Mouse (Mus musculus) gastrocnemius, postnatal 10 days (tissue): ENCODE data around the gene Dst. TPM values are rescaled to one million over a fixed set of nuclear protein-coding genes. Genes with fewer than 3 reads are reported as not detected.

Experiments used
- DNase-seq: peaks from one replicate; pipeline ENCODE4 v3.0.0; 2021; ENCODE audit warnings: mixed read lengths
- total RNA-seq, 2 experiments: library from RNA; stranded (reverse); gene quantifications; 2 replicates each; pipeline ENCODE4 v1.2.3; 2021

Dst gene
- total RNA-seq, 2 experiments from 2014 or later: 130 to 146 TPM

GRCm38 (mm10) chr1:34237211-34237610 is 329.2 kb downstream of the Dst start:
- no peak for DNase-seq

DNA sequence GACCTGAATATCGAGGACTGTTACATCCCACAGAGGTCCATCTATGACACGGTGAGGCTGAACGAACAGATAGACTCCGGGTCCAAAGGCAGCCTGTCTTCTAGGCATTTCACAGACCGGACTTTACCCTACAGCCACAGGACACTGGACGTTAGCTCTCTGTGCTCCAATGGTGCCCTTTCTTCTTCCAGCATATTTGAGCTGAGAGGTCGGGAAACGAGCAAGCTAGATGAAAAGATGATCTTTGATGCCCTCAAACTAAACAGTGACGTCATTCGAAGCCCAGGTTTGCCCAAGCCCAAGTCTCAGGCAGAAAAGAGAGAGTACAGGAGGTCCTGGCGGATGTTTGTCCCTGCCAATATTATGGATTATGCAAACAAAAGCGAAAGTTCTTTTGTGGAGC is 329.7 kb downstream of the Dst start:
- DNase-seq: no peak

DNA sequence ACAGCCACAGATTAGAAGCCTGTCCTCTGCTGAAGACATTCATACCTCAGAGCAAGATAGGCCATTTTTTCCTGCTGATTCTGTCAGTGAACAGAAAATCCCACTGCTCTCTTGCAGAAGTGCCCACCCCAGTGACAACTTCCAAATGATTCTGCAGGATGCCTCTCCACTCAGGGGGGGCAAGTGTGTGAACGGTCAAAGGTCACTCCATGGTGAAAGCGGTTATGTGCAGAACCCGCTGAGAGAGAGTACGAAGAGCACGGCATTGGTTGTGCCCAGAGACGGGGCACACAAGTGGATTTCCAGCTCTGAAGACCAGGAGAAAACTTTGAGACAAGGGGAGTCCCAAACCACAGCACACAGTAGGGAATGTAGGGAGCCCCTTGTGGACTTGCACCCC is 330.2 kb downstream of the Dst start:
- DNase-seq: no peak

DNA sequence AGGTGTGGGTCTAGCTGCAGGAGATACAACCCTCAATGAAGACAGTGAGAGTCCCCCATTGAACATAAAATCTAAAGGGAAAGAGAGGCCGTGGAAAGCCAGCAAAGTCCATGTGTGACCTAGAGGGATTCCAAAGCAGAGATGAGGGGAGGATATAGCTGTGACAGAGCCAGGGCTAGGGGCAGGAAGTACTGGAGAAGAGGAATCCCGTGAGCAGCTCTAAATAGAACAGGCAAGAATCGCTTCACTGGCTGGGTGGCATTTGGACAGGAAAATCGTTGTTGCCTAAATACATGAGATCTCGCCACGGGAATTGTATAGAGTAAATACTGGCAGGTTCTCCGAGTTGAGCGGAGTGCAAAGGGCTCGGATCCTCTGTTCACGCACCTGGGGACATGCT is 336.7 kb downstream of the Dst start:
- no peak for DNase-seq

DNA sequence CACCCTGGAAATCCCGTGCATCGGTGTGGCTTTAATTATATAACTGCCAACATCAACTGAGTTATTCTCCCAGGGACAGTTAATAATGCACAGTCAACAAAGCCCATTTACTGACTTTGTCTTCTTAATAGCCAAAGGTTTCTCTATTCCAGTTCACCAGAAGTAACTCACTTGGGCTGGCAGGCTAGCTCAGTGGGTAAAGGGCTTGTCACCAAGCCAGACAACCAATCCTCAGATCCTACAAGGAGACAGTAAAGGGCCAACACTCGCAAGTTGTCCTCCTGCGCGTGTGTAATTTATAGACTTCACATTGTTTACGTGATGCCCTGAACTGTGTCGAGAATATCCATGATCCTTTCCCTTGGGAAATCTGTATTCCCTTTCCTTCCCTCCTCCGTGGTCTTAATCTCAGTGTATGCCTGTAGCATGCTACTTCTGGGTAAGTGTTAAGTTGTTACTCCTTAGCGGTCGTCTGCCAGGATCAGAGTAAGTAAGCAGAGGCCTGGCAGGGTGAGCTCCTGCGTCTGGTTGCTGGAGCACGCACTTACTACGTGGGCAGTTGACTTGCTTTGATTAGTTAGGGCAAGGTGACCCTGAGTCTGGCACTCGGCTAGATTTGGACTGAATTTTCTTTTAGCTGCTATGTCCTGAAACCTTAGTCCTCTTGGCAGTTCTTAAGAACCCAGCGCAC is 338.1 kb downstream of the Dst start:
- DNase-seq: no peak

GRCm38 (mm10) chr1:34246642-34246987 is 338.6 kb downstream of the Dst start:
- no peak for DNase-seq

DNA sequence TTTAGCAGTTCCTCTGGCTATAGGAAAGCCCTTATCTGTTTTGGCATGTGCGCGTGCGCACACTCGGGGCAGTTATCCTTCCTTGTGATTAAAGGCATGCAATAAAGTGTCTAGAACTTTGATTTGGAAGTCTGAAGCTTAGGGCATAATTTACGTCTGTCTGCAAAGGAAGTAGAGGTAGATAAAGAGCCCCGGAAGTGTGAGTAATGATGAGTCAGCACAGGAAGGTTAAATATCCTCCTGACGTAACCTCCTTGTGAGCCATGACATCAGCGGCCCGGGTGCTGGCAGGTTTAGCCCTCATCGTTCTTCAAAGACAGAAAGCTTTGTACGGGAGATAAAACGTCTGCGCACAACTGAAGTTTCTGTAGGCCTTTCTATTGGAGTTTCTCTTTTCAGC is 343.1 kb downstream of the Dst start:
- DNase-seq: no peak

GRCm38 (mm10) chr1:34252267-34252666 is 344.2 kb downstream of the Dst start:
- DNase-seq: no peak

DNA sequence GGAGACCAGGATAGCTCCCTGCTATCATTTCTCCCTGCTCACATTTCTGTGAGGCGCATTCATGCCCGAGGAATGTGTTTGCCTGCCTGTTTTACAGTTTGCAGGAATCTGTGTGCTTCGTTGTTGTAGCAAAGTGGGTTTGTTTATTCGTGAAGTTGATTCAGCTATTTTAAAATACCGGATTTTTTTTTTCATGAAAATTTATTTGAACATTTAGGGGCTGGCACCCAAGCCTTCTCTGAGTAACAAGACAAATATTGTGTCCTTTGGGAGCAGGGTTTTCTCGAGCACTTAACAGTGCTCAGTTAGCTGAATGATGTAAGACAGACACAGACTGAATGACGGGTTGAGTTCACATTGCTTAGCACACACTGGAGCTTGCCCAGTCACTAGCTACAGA is 345.9 kb downstream of the Dst start:
- no peak for DNase-seq

- DNase-seq: no peak
Observed at GRCm38 (mm10) chr1:34259898-34260297, 351.9 kb downstream of the Dst start.

DNA sequence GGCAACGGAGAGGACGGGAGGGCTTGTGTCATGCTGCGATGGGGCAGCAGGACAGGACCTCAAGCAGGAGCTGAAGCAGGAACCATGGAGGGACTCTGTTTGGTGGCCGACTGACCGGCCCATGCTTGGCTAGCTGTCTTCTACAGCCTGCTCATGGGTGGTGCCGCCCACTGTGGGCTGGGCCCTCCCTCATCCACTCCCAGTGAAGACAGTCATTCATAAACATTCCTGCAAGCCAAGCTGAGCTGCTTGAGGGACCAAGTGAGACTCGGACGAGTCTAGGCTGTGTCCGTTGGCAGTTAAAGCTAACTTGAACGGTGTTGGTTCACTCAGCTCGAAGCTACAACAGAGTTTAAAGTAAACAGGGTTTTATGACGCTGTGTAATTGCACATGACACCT is 353.0 kb downstream of the Dst start:
- no peak for DNase-seq

GRCm38 (mm10) chr1:34268520-34268919 is 360.5 kb downstream of the Dst start:
- DNase-seq: no peak

GRCm38 (mm10) chr1:34269578-34269977 is 361.6 kb downstream of the Dst start:
- no peak for DNase-seq

GRCm38 (mm10) chr1:34273922-34274321 is 365.9 kb downstream of the Dst start:
- no peak for DNase-seq

GRCm38 (mm10) chr1:34275787-34276186 is 367.8 kb downstream of the Dst start:
- DNase-seq: no peak

DNA sequence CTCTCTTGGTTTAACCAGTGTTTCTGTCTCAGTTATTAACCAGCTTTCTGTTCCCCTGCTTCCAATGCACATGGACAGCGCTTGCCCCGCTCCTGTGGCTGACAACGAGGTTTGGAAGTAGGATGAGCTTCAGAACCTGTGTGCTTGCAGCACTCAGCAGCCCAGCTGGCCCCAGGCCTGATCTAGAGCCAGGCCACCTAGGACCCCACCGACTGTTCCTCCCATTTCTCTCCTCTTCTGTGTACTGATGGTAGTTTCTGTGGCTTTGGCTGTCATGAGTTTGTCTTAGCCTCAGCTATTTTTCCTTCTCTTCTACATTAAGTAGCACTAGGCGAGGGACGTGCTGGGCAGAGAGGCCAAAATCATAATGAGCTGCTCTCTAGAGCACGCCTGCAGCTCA is 368.7 kb downstream of the Dst start:
- DNase-seq: no peak

- DNase-seq: no peak
Observed at GRCm38 (mm10) chr1:34277259-34277658, 369.2 kb downstream of the Dst start.

GRCm38 (mm10) chr1:34283502-34283901 is 375.5 kb downstream of the Dst start:
- DNase-seq: no peak

DNA sequence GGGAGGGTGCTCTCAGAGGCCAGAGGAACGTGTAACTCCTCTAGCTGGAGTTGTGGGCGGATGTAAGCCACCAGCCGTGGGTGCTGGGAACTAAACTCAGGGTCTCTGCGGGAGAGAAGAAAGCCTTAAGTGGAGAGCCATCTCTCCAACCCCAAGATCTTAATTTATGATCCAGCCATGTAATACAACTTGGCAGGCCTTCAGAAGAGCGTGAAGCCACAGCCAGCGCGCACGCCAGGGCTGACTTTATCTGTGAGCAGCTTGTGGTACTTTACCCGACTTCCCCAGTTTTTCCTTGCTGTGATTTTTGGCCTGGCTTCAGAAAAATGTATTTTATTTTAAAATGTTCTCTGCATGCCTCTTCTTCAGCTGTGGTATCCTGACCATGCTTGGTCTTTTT is 377.0 kb downstream of the Dst start:
- DNase-seq: no peak

GRCm38 (mm10) chr1:34287731-34288130 is 379.7 kb downstream of the Dst start:
- no peak for DNase-seq

DNA sequence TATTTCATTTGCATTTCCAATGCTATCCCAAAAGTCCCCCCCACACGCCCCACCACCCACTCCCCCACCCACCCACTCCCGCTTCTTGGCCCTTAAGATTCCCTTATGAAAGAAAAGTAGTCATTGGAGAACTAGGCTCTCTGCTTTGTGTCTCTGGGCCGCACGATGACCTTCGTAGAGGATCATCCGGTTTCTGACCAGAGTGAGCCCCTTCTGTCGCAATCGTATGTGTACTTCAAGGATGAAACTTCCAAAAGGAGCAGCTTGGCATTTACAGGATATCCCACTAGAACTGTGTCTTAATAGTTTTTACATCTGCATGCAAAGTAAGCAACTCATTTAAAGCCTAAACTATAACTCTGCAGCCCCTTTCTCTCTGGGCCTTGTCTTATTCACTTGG is 380.2 kb downstream of the Dst start:
- no peak for DNase-seq

- no peak for DNase-seq
Observed at GRCm38 (mm10) chr1:34288721-34289471, 380.9 kb downstream of the Dst start.

GRCm38 (mm10) chr1:34289472-34289748 is 381.4 kb downstream of the Dst start:
- no peak for DNase-seq

DNA sequence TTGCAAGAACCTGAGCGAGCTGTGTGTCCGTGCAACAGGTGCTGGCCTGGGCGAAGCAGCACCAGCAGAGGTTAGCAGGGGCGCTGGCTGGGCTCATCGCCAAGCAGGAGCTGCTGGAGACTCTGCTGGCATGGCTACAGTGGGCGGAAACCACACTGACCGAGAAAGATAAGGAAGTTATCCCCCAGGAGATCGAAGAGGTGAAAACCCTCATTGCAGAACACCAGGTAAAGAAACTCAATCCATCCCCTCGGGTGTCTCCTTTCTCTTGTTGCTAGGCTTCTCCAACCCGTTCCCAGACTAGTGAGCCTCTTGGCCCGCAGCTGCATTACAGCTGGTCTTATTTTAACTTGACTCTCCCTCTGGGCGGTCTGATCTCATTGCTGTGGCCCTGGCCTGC is 382.3 kb downstream of the Dst start:
- peak; percentile 45 for DNase-seq

DNA sequence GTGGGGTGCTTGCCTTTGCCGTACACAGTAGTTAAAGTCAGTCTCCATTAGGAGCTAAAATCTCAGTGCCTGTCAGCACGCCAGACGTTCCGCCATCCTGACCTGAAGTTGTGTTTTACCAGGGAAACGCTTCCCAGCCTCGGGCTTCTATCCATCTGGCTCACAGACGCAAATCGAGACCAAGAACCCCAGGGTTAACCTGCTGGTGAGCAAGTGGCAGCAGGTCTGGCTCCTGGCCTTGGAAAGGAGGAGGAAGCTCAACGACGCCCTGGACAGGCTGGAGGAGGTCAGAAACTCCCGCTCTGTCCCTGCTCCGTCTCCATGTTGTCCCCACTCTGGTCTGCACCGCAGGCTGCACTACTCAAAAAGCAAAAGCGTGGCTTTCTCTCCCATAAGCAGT is 385.2 kb downstream of the Dst start:
- no peak for DNase-seq
